25 mouse cellular contexts compared by ENCODE assay signal in the genomic region with DNA sequence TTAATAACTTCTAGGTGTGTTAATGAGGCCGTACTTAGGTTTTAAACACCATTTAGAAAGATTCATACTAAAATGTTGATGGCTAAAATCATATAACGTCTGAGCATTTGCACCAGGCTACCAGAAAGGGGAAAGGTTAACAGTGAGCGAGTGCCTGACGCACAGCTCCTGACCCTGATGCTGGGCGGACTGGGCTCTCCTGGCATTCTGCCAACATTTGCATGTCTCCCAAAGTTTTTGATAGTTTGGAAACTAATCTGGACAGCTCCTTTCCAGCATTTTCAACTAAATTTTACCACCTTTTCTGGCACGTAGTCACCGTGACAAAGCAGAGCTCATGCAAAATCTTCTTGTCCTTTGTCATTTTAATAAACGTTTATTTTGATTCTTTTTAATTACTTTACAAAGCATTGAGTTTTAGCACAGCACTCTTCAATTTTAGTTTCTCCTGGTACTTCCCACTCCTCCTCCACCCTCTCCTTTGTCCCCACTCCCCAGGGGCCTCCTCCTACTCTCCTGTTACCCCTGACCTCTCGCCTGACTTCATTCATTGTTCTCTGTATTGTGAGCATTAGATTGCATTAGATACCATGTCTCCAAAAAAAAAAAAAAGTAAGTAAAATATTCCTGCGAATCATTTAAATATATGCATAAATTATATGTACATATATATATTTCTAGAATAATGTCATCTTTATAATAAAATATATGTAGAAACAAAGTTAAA. TPM values are rescaled to one million over a fixed set of nuclear protein-coding genes. Genes with fewer than 3 reads are reported as not detected.
A peak's percentile ranks its signal among the peaks of the same experiment; 100 is the strongest.
DNase-seq lines count a peak whose midpoint lies in the region; ATAC-seq lines count a peak whose summit lies in the region.
"Had no signal": no experiment of that assay in that cellular context is flagged by ENCODE, and none has a peak within 500 bp of the region (broad histone marks: within the 10 kb centered on the region; RNA-seq: fewer than 3 reads in every experiment).

No protein-coding gene starts in this region.

- H3K9me3 ChIP-seq in midbrain, embryonic 14.5 days (ENCODE audit: control insufficient read depth, low read length): peaks cover 6% of the 10 kb centered on the region; the same call in 1 of the 2 replicates
- peaks cover 7% of the 10 kb centered on the region; the same call in 1 of the 2 replicates for H3K9me3 ChIP-seq in midbrain, embryonic 16.5 days (replicated peaks; ENCODE audit: control insufficient read depth, low read length, poor library complexity, severe bottlenecking)
- peaks cover 15% of the 10 kb centered on the region for H3K9me3 ChIP-seq in hindbrain, embryonic 14.5 days (ENCODE audit: control insufficient read depth, low read length)
- peaks cover 16% of the 10 kb centered on the region for H3K9me3 ChIP-seq in heart, embryonic 10.5 days
- H3K9me3 ChIP-seq: intestine, embryonic 15.5 days; limb, embryonic 15.5 days had no signal

- no peak overlapping the region for H3K4me2 ChIP-seq in midbrain, embryonic 14.5 days (ENCODE audit: low read length)
- H3K4me2 ChIP-seq in midbrain, embryonic 16.5 days (ENCODE audit: low read length): no peak overlapping the region
- no peak overlapping the region for H3K4me2 ChIP-seq in hindbrain, embryonic 14.5 days (replicated peaks)
- H3K4me2 ChIP-seq: heart, embryonic 11.5 days; hindbrain, embryonic 12.5 days; intestine, embryonic 15.5 days; kidney, embryonic 15.5 days; limb, embryonic 15.5 days had no signal

- H3K4me1 ChIP-seq in midbrain, embryonic 14.5 days (ENCODE audit: control insufficient read depth, insufficient read depth, low read length): no peaks in the 10 kb centered on the region
- no peaks in the 10 kb centered on the region; the same call in 1 of the 2 replicates for H3K4me1 ChIP-seq in midbrain, embryonic 16.5 days (ENCODE audit: control insufficient read depth, insufficient read depth, low read length)
- no peaks in the 10 kb centered on the region for H3K4me1 ChIP-seq in hindbrain, embryonic 14.5 days (replicated peaks; ENCODE audit: control insufficient read depth, insufficient read depth, low read length)
- no peaks in the 10 kb centered on the region for H3K4me1 ChIP-seq in heart, embryonic 10.5 days
- H3K4me1 ChIP-seq: intestine, embryonic 15.5 days; kidney, embryonic 15.5 days; limb, embryonic 15.5 days had no signal

- H3K9ac ChIP-seq in midbrain, embryonic 14.5 days (replicated peaks; ENCODE audit: low read length): no peak overlapping the region
- no peak overlapping the region for H3K9ac ChIP-seq in midbrain, embryonic 16.5 days (ENCODE audit: low read depth, low read length)
- no peak overlapping the region for H3K9ac ChIP-seq in hindbrain, embryonic 14.5 days
- H3K9ac ChIP-seq: forebrain, postnatal 0 days; hindbrain, embryonic 12.5 days; intestine, embryonic 15.5 days; kidney, embryonic 15.5 days; limb, embryonic 15.5 days had no signal

- H3K27me3 ChIP-seq in midbrain, embryonic 14.5 days (ENCODE audit: control insufficient read depth, insufficient read depth, low read length): no peaks in the 10 kb centered on the region
- H3K27me3 ChIP-seq in midbrain, embryonic 16.5 days (ENCODE audit: control insufficient read depth, insufficient read depth, low read depth, low read length): no peaks in the 10 kb centered on the region
- no peaks in the 10 kb centered on the region for H3K27me3 ChIP-seq in hindbrain, embryonic 14.5 days (ENCODE audit: control insufficient read depth, insufficient read depth, low read length)
- H3K27me3 ChIP-seq in heart, embryonic 10.5 days (ENCODE audit: insufficient read depth, poor library complexity, severe bottlenecking): no peaks in the 10 kb centered on the region
- H3K27me3 ChIP-seq: hindbrain, embryonic 12.5 days; intestine, embryonic 15.5 days; kidney, embryonic 15.5 days; limb, embryonic 15.5 days had no signal

- no peak overlapping the region for H3K27ac ChIP-seq in midbrain, embryonic 14.5 days (replicated peaks; ENCODE audit: low read depth, low read length)
- no peak overlapping the region for H3K27ac ChIP-seq in midbrain, embryonic 16.5 days (ENCODE audit: low read length)
- no peak overlapping the region for H3K27ac ChIP-seq in hindbrain, embryonic 14.5 days
- H3K27ac ChIP-seq in heart, embryonic 10.5 days: no peak overlapping the region
- H3K27ac ChIP-seq: hindbrain, embryonic 12.5 days; intestine, embryonic 15.5 days; kidney, embryonic 15.5 days; limb, embryonic 15.5 days; midbrain, embryonic 10.5 days had no signal

- H3K4me3 ChIP-seq in midbrain, embryonic 14.5 days (replicated peaks; ENCODE audit: low read depth, low read length): no peak overlapping the region
- no peak overlapping the region for H3K4me3 ChIP-seq in midbrain, embryonic 16.5 days (ENCODE audit: low read depth, low read length)
- H3K4me3 ChIP-seq in hindbrain, embryonic 14.5 days (replicated peaks; ENCODE audit: low read length): no peak overlapping the region
- H3K4me3 ChIP-seq in heart, embryonic 10.5 days: no peak overlapping the region
- H3K4me3 ChIP-seq: hindbrain, embryonic 12.5 days; intestine, embryonic 15.5 days; kidney, embryonic 15.5 days; limb, embryonic 15.5 days; midbrain, embryonic 10.5 days had no signal

- WGBS in midbrain, embryonic 14.5 days: 38% methylated on average over 10 of the region's 10 CpGs
- WGBS in midbrain, embryonic 16.5 days: 47% methylated on average over 10 of the region's 10 CpGs
- 35% methylated on average over 10 of the region's 10 CpGs for WGBS in hindbrain, embryonic 14.5 days
- 68% methylated on average over 10 of the region's 10 CpGs for WGBS in heart, embryonic 10.5 days

- H3K36me3 ChIP-seq in midbrain, embryonic 14.5 days (ENCODE audit: control insufficient read depth, insufficient read depth, low read length): no peaks in the 10 kb centered on the region
- H3K36me3 ChIP-seq in midbrain, embryonic 16.5 days (ENCODE audit: control insufficient read depth, insufficient read depth, low read length): 0 out of 2 replicates have a peak, but pooled peaks cover 3% of the 10 kb centered on the region
- H3K36me3 ChIP-seq in hindbrain, embryonic 14.5 days (replicated peaks; ENCODE audit: control insufficient read depth, insufficient read depth): no peaks in the 10 kb centered on the region
- peaks cover 26% of the 10 kb centered on the region for H3K36me3 ChIP-seq in heart, embryonic 10.5 days
- H3K36me3 ChIP-seq: kidney, embryonic 15.5 days had no signal

- peak; percentile 31 for DNase-seq in embryo, embryonic 11 days
- DNase-seq in embryo, embryonic 9.5 days (ENCODE audit: extremely low spot score): no peak
- DNase-seq in midbrain, embryonic 14.5 days: peak; percentile 37
- peak; percentile 51 for DNase-seq in adrenal gland, postnatal 10 days
- no peak for DNase-seq in hindbrain, embryonic 14.5 days (ENCODE audit: low spot score)
- no peak for DNase-seq in layer of hippocampus, adult 8-10 months (ENCODE audit: low spot score in 2 of 2)
- DNase-seq in heart, embryonic 10.5 days (ENCODE audit: low spot score): no peak
- DNase-seq: cerebellum, adult 9-11 months; forebrain, postnatal 0 days; lung, postnatal 36 days; right cerebral cortex, adult 18-20 months; thymus, adult 18-20 months had no signal

- ATAC-seq in midbrain, embryonic 14.5 days (ENCODE audit: low FRiP score, low TSS enrichment): no peak
- ATAC-seq in midbrain, embryonic 16.5 days: no peak
- ATAC-seq in hindbrain, embryonic 14.5 days (ENCODE audit: low FRiP score): no peak
- ATAC-seq: forebrain, postnatal 0 days; intestine, embryonic 15.5 days had no signal

RNA-seq across cellular contexts. Expression of a gene that starts 35.9 kb away (rescaled TPM):
- 0.50 and 0.68 TPM in 2 replicates for polyA plus RNA-seq in midbrain, embryonic 14.5 days (2014; fragmentation: Nextera tagmentation; extraction: Ambion mirVana)
- polyA plus RNA-seq in midbrain, embryonic 16.5 days (2015; fragmentation: Nextera tagmentation; extraction: Ambion mirVana): 0.34 and 1.0 TPM in 2 replicates
- under 1 TPM; 0.69 to 0.79 TPM for total RNA-seq in adrenal gland, postnatal 10 days (2021)
- 1.0 and 1.1 TPM in 2 replicates for polyA plus RNA-seq in hindbrain, embryonic 14.5 days (2014; fragmentation: Nextera tagmentation; extraction: Ambion mirVana)
- total RNA-seq in layer of hippocampus, adult 8-10 months (2022): 1 to 10 TPM in 2 of 4 experiments, under 1 TPM in 1, not detected in 1; 0.52 to 1.5 (median 1.0) TPM
- 0.35 and 0.42 TPM in 2 replicates for polyA plus RNA-seq in heart, embryonic 10.5 days (2016; fragmentation: Nextera tagmentation; extraction: Ambion mirVana)
- total RNA-seq: heart, postnatal 10 days; layer of hippocampus, postnatal 14 days; monocyte, adult 5-6 weeks had no signal
- polyA plus RNA-seq: embryonic facial prominence, embryonic 14.5 days; hindbrain, embryonic 12.5 days; kidney, embryonic 15.5 days; large intestine, adult 2 months; neural tube, embryonic 11.5 days had no signal

RNA-seq across cellular contexts. Expression of a gene that starts 36.8 kb away (rescaled TPM):
- polyA plus RNA-seq in midbrain, embryonic 14.5 days (2014; fragmentation: Nextera tagmentation; extraction: Ambion mirVana): 134 and 147 TPM in 2 replicates
- polyA plus RNA-seq in midbrain, embryonic 16.5 days (2015; fragmentation: Nextera tagmentation; extraction: Ambion mirVana): 96.2 and 121 TPM in 2 replicates
- total RNA-seq in adrenal gland, postnatal 10 days (2021): 100 to 1,000 TPM; 170 to 220 TPM
- 105 and 122 TPM in 2 replicates for polyA plus RNA-seq in hindbrain, embryonic 14.5 days (2014; fragmentation: Nextera tagmentation; extraction: Ambion mirVana)
- total RNA-seq in layer of hippocampus, adult 8-10 months (2022): 100 to 1,000 TPM; 171 to 222 (median 202) TPM
- 139 and 334 TPM in 2 replicates for polyA plus RNA-seq in heart, embryonic 10.5 days (2016; fragmentation: Nextera tagmentation; extraction: Ambion mirVana)

RNA-seq across cellular contexts. Expression of a gene that starts 36.9 kb away (rescaled TPM):
- 2.4 and 3.6 TPM in 2 replicates for polyA plus RNA-seq in midbrain, embryonic 14.5 days (2014; fragmentation: Nextera tagmentation; extraction: Ambion mirVana)
- 2.2 and 2.5 TPM in 2 replicates for polyA plus RNA-seq in midbrain, embryonic 16.5 days (2015; fragmentation: Nextera tagmentation; extraction: Ambion mirVana)
- total RNA-seq in adrenal gland, postnatal 10 days (2021): 1 to 10 TPM; 2.6 to 4.1 TPM
- polyA plus RNA-seq in hindbrain, embryonic 14.5 days (2014; fragmentation: Nextera tagmentation; extraction: Ambion mirVana): 3.4 and 4.0 TPM in 2 replicates
- 1 to 10 TPM; 1.4 to 3.1 (median 1.6) TPM for total RNA-seq in layer of hippocampus, adult 8-10 months (2022)
- 1.1 and 1.3 TPM in 2 replicates for polyA plus RNA-seq in heart, embryonic 10.5 days (2016; fragmentation: Nextera tagmentation; extraction: Ambion mirVana)
- total RNA-seq: monocyte, adult 5-6 weeks had no signal

Comparison
In these comparisons a context has a peak if more than half of its experiments do, and no peak if none do; other contexts are left out.
1. DNase-seq: peak in embryo, embryonic 11 days (single experiment), midbrain, embryonic 14.5 days (single experiment) and adrenal gland, postnatal 10 days (single experiment); none in embryo, embryonic 9.5 days (single experiment), hindbrain, embryonic 14.5 days (single experiment), layer of hippocampus, adult 8-10 months (0 of 2) and heart, embryonic 10.5 days (single experiment).